Mouse (Mus musculus) gastrocnemius, postnatal 14 days (tissue): ENCODE measurements around the gene Ggn. TPM values are rescaled to one million over a fixed set of nuclear protein-coding genes. Genes with fewer than 3 reads are reported as not detected.
"Not testable (repeated sequence)": the region's sequence is repeated elsewhere in the genome, so short reads cannot be mapped to it uniquely, and the experiment has no call there.

Experiments
- DNase-seq: peaks from one replicate; pipeline ENCODE4 v3.0.0; 2021; ENCODE audit warnings: mixed read lengths
- intact Hi-C: fragments of 180-260 bp; cut with DNase I; formaldehyde crosslinking; loops from one replicate; pipeline ENCODE4 v1.15.1; 2025; ENCODE audit warnings: low total_unique reads
- long read RNA-seq, 2 experiments: library from polyadenylated mRNA; stranded (forward); transcript quantifications; one replicate each; pipeline ENCODE4 v2.0.0; 2021
- total RNA-seq, 2 experiments: library from RNA; stranded (reverse); gene quantifications; 2 replicates each; pipeline ENCODE4 v1.2.3; 2021

Gene Ggn
- total RNA-seq = under 1 TPM; 0.35 to 0.38 TPM
- long read RNA-seq, experiment 1, partial matches to known transcripts = 0 of 1 reads
- long read RNA-seq, experiment 1, other reads (novel, unspliced or antisense) = 1 of 1 reads
- long read RNA-seq, experiment 2 = 0 reads

- intact Hi-C loops = no loop called here
- DNase-seq = peak; percentile 73
Observed at GRCm38 (mm10) chr7:29170066-29170754, at the start of gene Ggn, which contains the start of gene Spred3. Gene Ggn (plus strand): TSS chr7:29170210. Gene Spred3 (minus strand): TSS chr7:29170411.

- no peak for DNase-seq
- intact Hi-C loops = no loop called here
Observed at GRCm38 (mm10) chr7:29122821-29123220, 47.2 kb upstream of the Ggn start.

GRCm38 (mm10) chr7:29123531-29124358 is 46.3 kb upstream of the Ggn start:
- peak; percentile 78 for DNase-seq
- intact Hi-C loops = no loop called here

GRCm38 (mm10) chr7:29124970-29125369 is 45.0 kb upstream of the Ggn start, which contains the start of gene Ryr1:
Gene Ryr1 (minus strand): TSS chr7:29125179.
- peak; percentile 86 for DNase-seq
- intact Hi-C loops = no loop called here

- DNase-seq = peak; percentile 53
- intact Hi-C loops = no loop called here
Observed at GRCm38 (mm10) chr7:29126173-29126915, 43.7 kb upstream of the Ggn start.

GRCm38 (mm10) chr7:29128725-29129124 is 41.3 kb upstream of the Ggn start:
- intact Hi-C loops = no loop called here
- no peak for DNase-seq

- no peak for DNase-seq
- intact Hi-C loops = loop anchor here (5.0 kb wide), 2 partner anchors 98 to 163 kb away; partner anchors contain the start of gene Kcnk6
Observed at GRCm38 (mm10) chr7:29134230-29134629, 35.8 kb upstream of the Ggn start.

GRCm38 (mm10) chr7:29134693-29135386 is 35.2 kb upstream of the Ggn start, which contains the start of gene Rasgrp4:
Gene Rasgrp4 (plus strand): TSS chr7:29134851.
- intact Hi-C loops = loop anchor here (5.0 kb wide), 2 partner anchors 97 to 162 kb away; partner anchors contain the start of gene Kcnk6
- peak; percentile 19 for DNase-seq

- no peak for DNase-seq
- intact Hi-C loops = no loop called here
Observed at GRCm38 (mm10) chr7:29137429-29137828, 32.6 kb upstream of the Ggn start.

GRCm38 (mm10) chr7:29139237-29139636 is 30.8 kb upstream of the Ggn start:
- DNase-seq, intact Hi-C loops: not testable (repeated sequence)

GRCm38 (mm10) chr7:29141416-29141815 is 28.6 kb upstream of the Ggn start:
- intact Hi-C loops = no loop called here
- DNase-seq = no peak

GRCm38 (mm10) chr7:29144006-29144405 is 26.0 kb upstream of the Ggn start:
- intact Hi-C loops = no loop called here
- no peak for DNase-seq

- intact Hi-C loops = no loop called here
- no peak for DNase-seq
Observed at GRCm38 (mm10) chr7:29146625-29147367, 23.2 kb upstream of the Ggn start.

- DNase-seq = no peak
- intact Hi-C loops = no loop called here
Observed at GRCm38 (mm10) chr7:29148771-29149170, 21.2 kb upstream of the Ggn start.

GRCm38 (mm10) chr7:29151486-29151885 is 18.5 kb upstream of the Ggn start:
- intact Hi-C loops = no loop called here
- no peak for DNase-seq

- no peak for DNase-seq
- intact Hi-C loops = no loop called here
Observed at GRCm38 (mm10) chr7:29154018-29154720, 15.8 kb upstream of the Ggn start.

GRCm38 (mm10) chr7:29155196-29155837 is 14.7 kb upstream of the Ggn start:
- peak; percentile 90 for DNase-seq
- intact Hi-C loops = no loop called here
